Mouse (Mus musculus) T-helper 2 cell (primary cell): ENCODE measurements at regions not wholly inside any gene's neighbourhood (a gene's known extent, or its start where the extent isn't known, plus 50 kb on each side); places are given as distances from the start of the nearest gene placed in this dataset.

Source experiments
- in situ Hi-C: fragments of 300-600 bp; cut with MboI, MseI; formaldehyde crosslinking; loops from one replicate; pipeline ENCODE4 v1.15.1; 2025; ENCODE audit warnings: high pct_unique_total_duplicates

- in situ Hi-C loops = no loop called here
Observed at GRCm38 (mm10) chr9:41578221-41579106, 417.0 kb upstream of the Ubash3b start.

DNA sequence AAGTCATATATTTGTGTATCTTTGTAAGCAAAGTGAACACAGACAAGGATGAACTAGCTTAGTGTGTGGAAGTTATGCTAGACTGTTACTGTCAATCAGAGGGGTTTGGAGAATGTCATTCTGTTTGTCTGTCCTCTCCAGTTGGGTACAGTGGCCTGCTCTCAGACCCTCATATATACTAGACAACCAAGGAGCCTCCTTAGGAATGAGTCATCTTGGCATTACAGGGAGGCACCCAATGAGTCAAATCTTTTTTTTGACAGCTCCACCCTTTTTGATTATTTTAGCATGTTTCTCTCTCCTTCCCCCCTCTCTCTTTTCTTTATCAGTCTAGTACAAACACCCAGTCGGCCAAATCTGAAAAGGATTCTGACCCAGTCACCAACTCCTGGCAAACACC is 416.3 kb upstream of the Ubash3b start:
- in situ Hi-C loops = no loop called here

DNA sequence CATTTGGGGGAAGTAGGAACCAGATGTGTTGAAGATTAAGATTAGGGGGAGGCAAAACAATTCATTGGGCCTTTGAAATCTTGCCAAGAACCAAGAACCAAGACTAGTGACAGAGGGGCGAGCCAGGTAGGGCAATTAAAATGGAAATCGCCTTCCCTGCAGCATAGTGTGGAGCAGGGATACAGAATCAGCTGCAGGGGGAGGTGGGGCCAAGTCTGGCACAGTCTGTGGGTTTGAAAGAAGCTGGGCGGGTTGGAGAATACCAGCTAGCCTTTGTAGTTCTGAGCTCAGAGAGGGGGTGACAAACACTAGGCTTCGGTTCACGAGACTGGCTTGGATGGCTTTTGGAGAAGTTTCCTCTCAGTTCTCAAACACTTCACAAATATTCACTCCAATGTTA is 414.3 kb upstream of the Ubash3b start:
- in situ Hi-C loops = no loop called here

GRCm38 (mm10) chr9:41570262-41570661 is 408.8 kb upstream of the Ubash3b start:
- in situ Hi-C loops = no loop called here

DNA sequence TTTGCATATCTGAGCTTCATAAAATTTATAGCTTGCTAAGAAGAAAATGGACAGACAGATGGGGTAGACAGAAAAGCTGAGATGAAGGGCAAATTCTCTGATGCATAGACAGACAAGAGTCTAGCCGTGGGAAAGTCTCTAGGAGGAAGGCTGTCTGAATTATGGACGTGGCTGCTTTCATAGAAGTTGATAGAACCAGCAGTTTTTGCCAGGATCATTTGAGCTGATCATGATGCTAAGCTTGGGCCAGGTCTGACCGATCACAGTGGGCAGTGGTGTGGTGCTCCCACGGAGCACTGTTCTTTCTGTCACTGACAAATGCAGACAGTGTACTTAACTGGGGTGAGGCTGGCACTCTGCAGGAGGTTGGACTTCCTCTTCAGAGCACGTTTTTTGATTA is 405.0 kb upstream of the Ubash3b start:
- in situ Hi-C loops = no loop called here

GRCm38 (mm10) chr9:41565784-41566183 is 404.3 kb upstream of the Ubash3b start:
- in situ Hi-C loops = no loop called here

GRCm38 (mm10) chr9:41563376-41563775 is 401.9 kb upstream of the Ubash3b start:
- in situ Hi-C loops = no loop called here

DNA sequence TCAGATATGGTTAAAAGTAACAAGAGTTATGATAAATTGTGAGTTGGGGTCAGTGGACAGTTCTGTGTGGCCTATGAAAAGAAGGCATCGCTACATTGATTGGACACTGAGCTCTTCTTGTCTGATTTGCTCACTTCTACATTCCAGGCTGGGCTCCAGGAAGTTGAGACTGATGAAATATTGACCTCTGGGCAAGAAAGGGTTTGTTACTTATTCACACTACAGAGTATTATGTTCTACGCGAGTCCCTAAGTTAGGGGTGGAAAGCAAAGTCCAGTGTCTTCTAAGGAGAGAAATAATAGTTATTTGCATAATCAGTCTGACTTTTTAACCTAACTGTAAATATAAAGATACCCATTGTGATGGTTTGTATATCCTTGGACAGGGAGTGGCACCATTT is 397.0 kb upstream of the Ubash3b start:
- in situ Hi-C loops = no loop called here

DNA sequence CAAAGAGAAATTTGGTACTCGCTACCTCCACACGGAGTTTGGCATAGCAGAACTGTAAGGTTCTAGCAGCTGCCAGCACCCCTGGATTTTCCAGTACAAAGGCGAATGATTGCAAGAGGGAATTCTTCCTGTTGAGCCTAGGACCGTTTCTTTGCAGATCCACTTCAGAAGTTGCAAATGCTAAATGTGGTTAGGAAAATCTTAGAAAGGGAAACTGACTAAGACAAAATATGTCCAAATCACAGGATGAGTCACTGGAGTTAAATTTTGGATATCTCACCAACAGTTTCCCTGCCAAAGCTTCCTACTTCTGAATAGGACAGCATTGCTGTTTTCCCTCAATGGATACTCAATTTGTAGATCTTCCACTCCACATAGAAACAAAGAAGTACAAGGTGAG is 395.4 kb upstream of the Ubash3b start:
- in situ Hi-C loops = no loop called here

DNA sequence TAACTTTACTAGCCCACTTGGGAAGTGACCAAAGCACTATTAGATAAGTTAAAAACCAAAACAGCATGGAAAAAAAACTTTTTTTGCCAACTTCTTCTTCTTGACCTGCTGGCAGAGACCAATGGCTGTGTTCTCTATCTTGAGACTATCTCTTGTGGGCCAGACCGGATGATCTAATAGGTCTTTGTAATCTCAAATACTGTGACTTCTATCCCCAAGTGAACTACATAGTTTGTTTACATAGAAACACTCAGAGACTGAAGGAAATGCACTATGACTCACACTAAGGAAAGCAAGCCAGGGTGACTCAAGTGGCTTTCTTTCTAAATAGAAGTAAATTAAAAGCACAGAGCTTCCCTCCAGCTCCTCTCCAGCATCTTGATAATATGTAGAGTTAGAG is 384.3 kb upstream of the Ubash3b start:
- in situ Hi-C loops = no loop called here

- in situ Hi-C loops = no loop called here
Observed at GRCm38 (mm10) chr9:41542511-41542910, 381.0 kb upstream of the Ubash3b start.

DNA sequence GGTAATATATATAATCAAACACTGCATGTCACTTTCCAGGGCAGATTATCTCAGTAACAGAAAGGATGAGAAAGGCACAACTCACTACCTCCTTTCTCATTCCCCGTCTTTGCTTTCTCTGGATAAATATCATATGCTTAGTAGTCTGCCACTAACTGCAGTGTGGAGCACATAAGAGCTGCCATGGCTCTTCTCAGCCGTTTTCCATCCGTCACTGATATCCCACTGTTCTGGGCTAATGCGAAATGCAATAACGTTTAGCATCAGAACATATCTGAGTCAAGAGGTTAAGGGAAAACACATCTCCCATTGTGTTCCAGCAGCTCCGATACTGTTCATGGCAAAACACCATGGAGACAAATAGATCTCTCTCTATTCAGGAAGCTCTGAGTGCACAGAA is 379.8 kb upstream of the Ubash3b start:
- in situ Hi-C loops = no loop called here

- in situ Hi-C loops = no loop called here
Observed at GRCm38 (mm10) chr9:41532786-41533185, 371.3 kb upstream of the Ubash3b start.

- in situ Hi-C loops = no loop called here
Observed at GRCm38 (mm10) chr9:41532290-41532689, 370.8 kb upstream of the Ubash3b start.

DNA sequence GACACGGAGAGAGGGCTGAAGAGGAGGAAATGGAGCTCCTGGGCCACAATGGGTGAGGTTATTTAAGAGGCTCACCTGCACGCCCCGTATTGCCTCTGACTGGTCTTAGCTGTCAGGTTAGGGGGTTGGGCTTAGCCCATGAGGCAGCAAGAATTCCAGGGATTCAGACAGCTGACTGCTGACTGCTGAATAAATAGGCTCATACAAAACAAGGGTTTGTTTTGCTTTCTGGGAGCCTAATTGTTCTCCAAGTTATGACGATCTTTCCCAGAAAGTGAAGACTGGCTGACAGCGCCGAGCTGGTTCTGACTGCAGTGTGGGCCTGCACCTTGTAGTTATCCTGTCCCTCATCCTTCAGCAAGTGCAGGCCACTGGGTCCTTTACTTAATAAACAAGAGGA is 370.1 kb upstream of the Ubash3b start:
- in situ Hi-C loops = no loop called here

- in situ Hi-C loops = no loop called here
Observed at GRCm38 (mm10) chr9:41526126-41526525, 364.6 kb upstream of the Ubash3b start.

GRCm38 (mm10) chr9:41525534-41525933 is 364.0 kb upstream of the Ubash3b start:
- in situ Hi-C loops = no loop called here

DNA sequence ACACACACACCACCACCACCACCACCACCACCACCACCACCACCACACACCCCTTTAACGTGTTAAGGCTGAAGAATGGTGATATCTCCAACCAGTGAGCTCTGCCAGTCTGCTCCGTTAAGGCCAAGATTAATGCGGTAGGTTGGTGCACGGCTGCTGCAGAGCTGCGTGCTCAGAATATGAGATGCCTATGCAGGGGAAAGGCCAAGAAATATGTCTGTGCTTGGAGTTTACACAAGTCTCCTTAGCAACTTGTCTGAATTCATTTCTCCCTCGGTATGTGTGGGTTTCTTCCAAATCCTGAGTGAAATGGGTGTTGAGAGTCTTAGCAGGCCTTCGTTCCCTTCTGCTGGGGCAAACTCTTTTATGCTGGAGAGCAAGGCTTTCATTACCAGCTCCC is 363.1 kb upstream of the Ubash3b start:
- in situ Hi-C loops = no loop called here

DNA sequence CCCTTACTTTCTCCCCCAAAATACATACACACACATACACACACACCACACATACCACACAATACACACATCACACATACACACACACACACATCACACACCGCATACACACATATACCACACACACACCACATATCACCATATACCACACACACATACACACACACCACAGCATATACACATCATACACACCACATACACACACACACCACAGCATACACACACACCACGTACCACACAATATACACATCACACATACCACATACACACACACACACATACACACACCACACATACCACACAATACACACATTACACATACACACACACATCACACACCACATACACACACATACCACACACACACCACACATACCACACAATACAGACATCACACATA is 362.5 kb upstream of the Ubash3b start:
- in situ Hi-C loops = no loop called here

DNA sequence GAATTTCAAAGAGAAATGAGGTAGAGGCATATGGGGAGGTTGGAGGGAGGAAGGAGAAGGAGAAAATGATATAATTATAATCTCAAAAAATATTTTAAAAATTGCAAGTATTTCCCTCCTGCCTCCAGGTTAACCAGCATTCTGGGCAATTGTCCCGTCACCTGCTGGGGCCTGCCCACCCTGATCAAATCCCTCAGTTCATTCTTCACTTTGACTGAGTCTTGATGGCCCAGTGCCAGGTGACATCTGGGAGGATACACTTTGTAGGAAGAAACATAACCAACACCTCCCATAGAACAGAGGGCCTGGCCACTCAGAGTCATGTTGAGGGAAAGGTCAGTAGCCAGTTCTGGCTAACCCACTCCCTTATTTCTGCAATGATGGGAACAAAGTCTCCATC is 360.8 kb upstream of the Ubash3b start:
- in situ Hi-C loops = no loop called here

DNA sequence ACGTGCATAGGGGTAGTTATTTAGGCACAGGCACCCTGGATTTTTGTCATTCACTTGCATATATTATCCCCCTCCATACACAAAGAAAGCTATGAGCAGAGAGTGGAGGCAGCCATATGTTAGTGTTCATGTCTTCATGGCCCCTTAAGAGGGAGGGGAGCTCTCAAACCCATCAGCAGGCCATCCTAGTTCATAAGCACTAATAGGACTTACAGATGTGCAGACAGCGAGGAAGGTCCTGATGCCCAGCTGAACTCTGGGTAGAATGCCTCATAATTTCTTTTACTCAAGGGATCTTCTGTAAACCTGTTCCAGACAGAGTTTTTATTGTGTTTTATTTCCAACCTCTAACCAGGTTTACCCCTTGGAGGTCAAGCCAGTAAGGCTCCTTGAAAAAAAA is 356.3 kb upstream of the Ubash3b start:
- in situ Hi-C loops = no loop called here

DNA sequence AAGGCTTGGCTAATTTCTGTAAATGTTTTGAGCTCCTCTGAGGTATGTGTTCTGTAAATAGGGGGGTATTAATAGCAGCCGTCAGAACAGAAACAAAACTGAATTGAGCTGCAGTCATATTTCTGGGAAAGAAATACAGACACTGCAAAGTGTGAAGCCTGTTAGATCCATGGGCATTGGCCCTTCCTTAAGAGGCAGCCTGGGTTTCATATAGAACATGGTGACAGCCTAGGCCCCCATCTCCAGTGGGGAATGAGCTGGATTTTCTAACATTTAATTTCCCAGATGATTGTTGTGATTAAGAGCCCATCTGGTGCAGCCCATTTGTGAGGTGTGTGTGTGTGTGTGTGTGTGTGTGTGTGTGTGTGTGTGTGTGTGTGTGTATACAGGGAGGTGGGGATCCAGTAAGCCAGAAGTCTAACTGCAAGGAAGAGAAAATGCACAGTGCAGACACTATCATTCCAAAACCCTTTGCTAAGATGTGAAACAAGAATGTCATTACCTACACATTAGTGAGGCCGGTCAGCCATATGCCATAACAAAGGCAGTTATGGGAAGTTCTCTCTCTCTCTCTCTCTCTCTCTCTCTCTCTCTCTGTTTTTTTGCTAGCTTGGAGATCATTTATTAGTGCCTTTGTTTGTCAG is 355.7 kb upstream of the Ubash3b start:
- in situ Hi-C loops = no loop called here

GRCm38 (mm10) chr9:41515192-41515591 is 353.7 kb upstream of the Ubash3b start:
- in situ Hi-C loops = no loop called here
